Mouse (Mus musculus): ENCODE data around the gene Capns1. TPM values are rescaled to one million over a fixed set of nuclear protein-coding genes. Genes with fewer than 3 reads are reported as not detected.

Gene Capns1
- total and polyA plus RNA-seq, 2 experiments, result 65.5 to 253 TPM

GRCm38 (mm10) chr7:30164745-30165144 is 33.9 kb downstream of the Capns1 start:
- no peak for DNase-seq (ENCODE audit: extremely low read depth, low read depth, low spot score)
- Histone ChIP-seq H3K36me3 (ENCODE audit: control insufficient read depth, insufficient read depth, low read length) (peaks cover 39% of the 10 kb centered on the region), H3K9ac (ENCODE audit: low read depth, low read length) (no peak overlapping the region), H3K4me1 (ENCODE audit: control insufficient read depth, insufficient read depth, low read length) (no peaks in the 10 kb centered on the region), H3K79me2 (ENCODE audit: control insufficient read depth, insufficient read depth, low read length) (peaks cover 20% of the 10 kb centered on the region; the same call in 1 of the 2 replicates), H3K27ac (replicated peaks; ENCODE audit: insufficient read depth, low read depth, low read length) (no peak overlapping the region), H3K27me3 (ENCODE audit: control insufficient read depth, insufficient read depth, low read length) (no peaks in the 10 kb centered on the region), H3K4me3 (ENCODE audit: insufficient read depth, low read depth, low read length) (no peak overlapping the region)
- TF ChIP-seq POLR2A (IDR thresholded peaks at IDR 0.05; ENCODE audit: extremely low read depth, insufficient read depth, low read length) (no peak), CTCF (IDR thresholded peaks at IDR 0.05; ENCODE audit: low read depth, low read length) (no peak)
- 99% methylated on average over 2 of the region's 2 CpGs for WGBS

- H3K36me3 ChIP-seq (ENCODE audit: control insufficient read depth, insufficient read depth, low read length), result peaks cover 51% of the 10 kb centered on the region
Observed at GRCm38 (mm10) chr7:30163113-30163512, 35.5 kb downstream of the Capns1 start.

GRCm38 (mm10) chr7:30155507-30155906 is 43.1 kb downstream of the Capns1 start:
- DNase-seq (ENCODE audit: extremely low read depth, low read depth, low spot score), result no peak
- no peaks in the 10 kb centered on the region for H3K79me2 ChIP-seq (ENCODE audit: control insufficient read depth, insufficient read depth, low read length)
- peaks cover 18% of the 10 kb centered on the region for H3K36me3 ChIP-seq (ENCODE audit: control insufficient read depth, insufficient read depth, low read length)
- H3K4me1 ChIP-seq (ENCODE audit: control insufficient read depth, insufficient read depth, low read length), result no peaks in the 10 kb centered on the region
- H3K4me3 ChIP-seq (ENCODE audit: insufficient read depth, low read depth, low read length), result no peak overlapping the region
- TF ChIP-seq CTCF (IDR thresholded peaks at IDR 0.05; ENCODE audit: low read depth, low read length), result no peak
- TF ChIP-seq POLR2A (IDR thresholded peaks at IDR 0.05; ENCODE audit: extremely low read depth, insufficient read depth, low read length), result no peak
- no peak overlapping the region for H3K9ac ChIP-seq (ENCODE audit: low read depth, low read length)
- 99% methylated on average over 3 of the region's 3 CpGs for WGBS
- H3K27me3 ChIP-seq (ENCODE audit: control insufficient read depth, insufficient read depth, low read length), result no peaks in the 10 kb centered on the region
- no peak overlapping the region for H3K27ac ChIP-seq (replicated peaks; ENCODE audit: insufficient read depth, low read depth, low read length)

More at GRCm38 (mm10) chr7:30163113-30163512, 35.5 kb downstream of the Capns1 start:
- Histone ChIP-seq H3K79me2 (ENCODE audit: control insufficient read depth, insufficient read depth, low read length) (peaks cover 17% of the 10 kb centered on the region; the same call in 1 of the 2 replicates), H3K27ac (replicated peaks; ENCODE audit: insufficient read depth, low read depth, low read length) (no peak overlapping the region), H3K4me3 (ENCODE audit: insufficient read depth, low read depth, low read length) (no peak overlapping the region), H3K4me1 (ENCODE audit: control insufficient read depth, insufficient read depth, low read length) (no peaks in the 10 kb centered on the region), H3K27me3 (ENCODE audit: control insufficient read depth, insufficient read depth, low read length) (no peaks in the 10 kb centered on the region), H3K9ac (ENCODE audit: low read depth, low read length) (no peak overlapping the region)
- no peak for DNase-seq (ENCODE audit: extremely low read depth, low read depth, low spot score)
- no peak for TF ChIP-seq CTCF (IDR thresholded peaks at IDR 0.05; ENCODE audit: low read depth, low read length)
- 97% methylated on average over 5 of the region's 5 CpGs for WGBS

- 92% methylated on average over 1 of the region's 1 CpGs for WGBS
- Histone ChIP-seq H3K4me3 (ENCODE audit: insufficient read depth, low read depth, low read length) (no peak overlapping the region), H3K4me1 (ENCODE audit: control insufficient read depth, insufficient read depth, low read length) (no peaks in the 10 kb centered on the region), H3K9ac (ENCODE audit: low read depth, low read length) (no peak overlapping the region), H3K27me3 (ENCODE audit: control insufficient read depth, insufficient read depth, low read length) (no peaks in the 10 kb centered on the region), H3K79me2 (ENCODE audit: control insufficient read depth, insufficient read depth, low read length) (no peaks in the 10 kb centered on the region), H3K36me3 (ENCODE audit: control insufficient read depth, insufficient read depth, low read length) (peaks cover 8% of the 10 kb centered on the region), H3K27ac (replicated peaks; ENCODE audit: insufficient read depth, low read depth, low read length) (no peak overlapping the region)
- no peak for DNase-seq (ENCODE audit: extremely low read depth, low read depth, low spot score)
- no peak for TF ChIP-seq CTCF (IDR thresholded peaks at IDR 0.05; ENCODE audit: low read depth, low read length)
- no peak for TF ChIP-seq POLR2A (IDR thresholded peaks at IDR 0.05; ENCODE audit: extremely low read depth, insufficient read depth, low read length)
Observed at GRCm38 (mm10) chr7:30154040-30154439, 44.6 kb downstream of the Capns1 start.

- Histone ChIP-seq H3K9ac (ENCODE audit: low read depth, low read length) (no peak overlapping the region), H3K27me3 (ENCODE audit: control insufficient read depth, insufficient read depth, low read length) (0 out of 2 replicates have a peak, but pooled peaks cover 3% of the 10 kb centered on the region), H3K79me2 (ENCODE audit: control insufficient read depth, insufficient read depth, low read length) (no peaks in the 10 kb centered on the region), H3K4me3 (ENCODE audit: insufficient read depth, low read depth, low read length) (no peak overlapping the region), H3K27ac (replicated peaks; ENCODE audit: insufficient read depth, low read depth, low read length) (no peak overlapping the region), H3K4me1 (ENCODE audit: control insufficient read depth, insufficient read depth, low read length) (no peaks in the 10 kb centered on the region; the same call in 1 of the 2 replicates), H3K36me3 (ENCODE audit: control insufficient read depth, insufficient read depth, low read length) (peaks cover 5% of the 10 kb centered on the region)
- no peak for DNase-seq (ENCODE audit: extremely low read depth, low read depth, low spot score)
- WGBS, result 98% methylated on average over 5 of the region's 5 CpGs
- TF ChIP-seq CTCF (IDR thresholded peaks at IDR 0.05; ENCODE audit: low read depth, low read length) (no peak), POLR2A (IDR thresholded peaks at IDR 0.05; ENCODE audit: extremely low read depth, insufficient read depth, low read length) (no peak)
Observed at GRCm38 (mm10) chr7:30147011-30147410, 51.6 kb downstream of the Capns1 start.

GRCm38 (mm10) chr7:30143555-30144209 is 54.9 kb downstream of the Capns1 start:
- 0 out of 2 replicates have a peak, but pooled peaks cover 3% of the 10 kb centered on the region for H3K27me3 ChIP-seq (ENCODE audit: control insufficient read depth, insufficient read depth, low read length)
- no peak overlapping the region for H3K27ac ChIP-seq (replicated peaks; ENCODE audit: insufficient read depth, low read depth, low read length)
- DNase-seq (ENCODE audit: extremely low read depth, low read depth, low spot score), result no peak
- no peak for TF ChIP-seq CTCF (IDR thresholded peaks at IDR 0.05; ENCODE audit: low read depth, low read length)
- TF ChIP-seq POLR2A (IDR thresholded peaks at IDR 0.05; ENCODE audit: extremely low read depth, insufficient read depth, low read length), result no peak
- H3K4me1 ChIP-seq (ENCODE audit: control insufficient read depth, insufficient read depth, low read length), result no peaks in the 10 kb centered on the region; the same call in 1 of the 2 replicates
- 1% methylated on average over 35 of the region's 35 CpGs for WGBS
- no peak overlapping the region; the same call in 1 of the 2 replicates for H3K9ac ChIP-seq (ENCODE audit: low read depth, low read length)
- peak overlapping the region; percentile 46 for H3K4me3 ChIP-seq (ENCODE audit: insufficient read depth, low read depth, low read length)
- no peaks in the 10 kb centered on the region; the same call in 1 of the 2 replicates for H3K36me3 ChIP-seq (ENCODE audit: control insufficient read depth, insufficient read depth, low read length)
- H3K79me2 ChIP-seq (ENCODE audit: control insufficient read depth, insufficient read depth, low read length), result no peaks in the 10 kb centered on the region

Data from liver, adult 2 months (tissue).